Mouse (Mus musculus) embryonic fibroblast, embryonic 13.5 days (primary cell): ENCODE results near the gene Flywch2.

Experiments used
- CTCF ChIP-seq: IDR thresholded peaks from 2 replicates; pipeline ENCODE4 v1.5.1; 2011; ENCODE audit warnings: mild to moderate bottlenecking, control low read depth, low read length, moderate library complexity, borderline replicate concordance; ENCODE audit not compliant: insufficient read depth
- POLR2A ChIP-seq: IDR thresholded peaks from 2 replicates; pipeline ENCODE4 v1.6.1; 2011; ENCODE audit warnings: low read depth, mild to moderate bottlenecking, control low read depth, low read length, moderate library complexity

DNA sequence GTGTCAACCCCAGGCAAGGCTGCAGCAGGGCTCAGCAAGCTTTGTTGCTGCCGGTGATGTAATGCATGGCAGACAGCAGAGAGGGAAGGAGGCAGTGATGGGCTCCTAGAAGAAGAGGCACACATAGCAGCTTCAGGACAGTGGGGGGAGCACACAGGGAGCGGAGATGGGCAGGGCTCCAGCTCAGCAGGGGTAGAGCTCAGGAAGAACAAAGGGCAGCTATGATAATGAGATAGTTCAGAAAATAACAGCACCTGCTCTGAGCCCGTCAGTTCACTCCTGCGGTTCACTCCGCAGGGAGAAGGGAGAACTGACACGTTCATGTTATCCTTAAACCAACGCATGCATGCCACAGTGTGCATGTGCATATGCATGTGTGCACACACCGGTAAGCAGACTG is 27.1 kb downstream of the Flywch2 start:
- TF ChIP-seq POLR2A (no peak), CTCF (no peak)
